Mouse (Mus musculus) right cerebral cortex, postnatal 25 days (tissue): ENCODE results near the gene Ubald1.

Experiments
- DNase-seq: peaks from one replicate; pipeline ENCODE4 v3.0.0; 2022

Ubald1 gene

DNA sequence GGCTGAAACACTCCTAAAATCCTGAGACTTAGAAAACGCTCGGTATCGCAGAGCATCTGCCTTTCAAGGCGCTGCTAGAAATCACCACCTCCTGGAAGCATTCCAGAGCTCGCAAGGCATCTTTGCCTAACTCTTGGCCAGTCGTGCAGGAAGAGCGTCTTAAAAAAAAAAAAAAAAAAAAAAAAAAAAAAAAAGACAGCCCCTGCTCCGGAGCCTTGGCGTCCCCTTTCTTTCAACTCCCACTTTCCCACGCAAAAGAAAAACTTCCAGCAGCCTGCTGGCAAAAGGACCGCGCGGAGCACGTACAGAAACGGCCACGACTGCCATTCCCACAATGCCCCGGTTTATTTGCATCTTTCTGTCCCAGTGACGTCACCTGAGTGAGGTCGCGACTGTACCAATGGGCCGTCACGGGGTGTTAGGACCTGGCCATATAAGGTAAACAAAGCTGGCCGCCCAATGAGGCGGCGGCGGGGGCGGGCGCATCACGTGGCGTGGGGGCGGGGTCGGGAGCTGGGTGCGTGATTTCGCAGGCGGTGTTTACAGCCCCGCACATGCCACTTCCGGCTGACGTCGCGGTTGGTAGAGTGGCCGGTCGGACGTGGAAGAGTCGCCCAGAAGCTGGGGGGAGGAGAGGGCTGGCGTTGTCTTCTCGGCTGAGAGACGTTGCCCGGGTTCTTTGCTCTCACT, at the start of gene Ubald1:
Gene Ubald1, minus strand, starts transcription at position 180 of the 690 bp plus-strand sequence.
- peak; percentile 97 for DNase-seq

DNA sequence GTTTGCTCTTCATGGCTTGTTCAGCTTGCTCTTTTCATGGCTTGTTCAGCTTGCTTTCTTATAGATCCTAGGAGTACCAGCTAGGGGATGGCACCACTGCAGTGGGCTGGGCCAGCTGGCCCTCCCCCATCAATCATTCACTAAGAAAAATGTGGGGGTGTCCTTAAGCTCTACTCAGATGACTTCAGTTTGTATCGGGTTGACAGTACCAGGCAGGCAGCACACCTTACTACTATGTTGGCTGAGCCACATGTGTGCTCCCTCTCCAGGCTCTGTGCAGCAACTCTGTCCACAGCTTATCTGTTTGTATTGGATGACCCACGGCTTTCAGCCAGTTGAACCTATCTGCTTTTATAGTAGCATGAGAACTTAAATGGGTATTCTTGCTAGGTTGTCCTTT, 48.4 kb upstream of the Ubald1 start:
- DNase-seq: no peak

DNA sequence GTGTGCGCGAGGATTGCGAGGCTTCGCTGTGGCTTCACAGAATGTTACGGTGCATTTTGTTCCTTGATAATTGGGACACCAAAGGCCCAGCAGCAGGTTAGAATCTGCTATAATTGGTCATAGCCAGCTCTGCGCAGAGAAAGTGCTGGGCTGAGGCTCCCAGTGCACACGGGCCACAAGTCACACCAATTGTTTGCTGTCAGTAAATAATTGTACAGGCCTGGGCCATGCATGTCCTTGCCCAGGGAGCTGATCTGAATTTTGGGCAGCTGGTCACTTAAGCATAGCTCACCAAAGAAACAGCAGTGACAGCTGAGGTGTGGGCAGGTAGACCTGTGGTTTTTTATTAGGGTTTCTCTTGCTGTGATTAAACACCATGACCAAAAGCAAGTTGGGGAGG, 47.9 kb upstream of the Ubald1 start:
- no peak for DNase-seq

DNA sequence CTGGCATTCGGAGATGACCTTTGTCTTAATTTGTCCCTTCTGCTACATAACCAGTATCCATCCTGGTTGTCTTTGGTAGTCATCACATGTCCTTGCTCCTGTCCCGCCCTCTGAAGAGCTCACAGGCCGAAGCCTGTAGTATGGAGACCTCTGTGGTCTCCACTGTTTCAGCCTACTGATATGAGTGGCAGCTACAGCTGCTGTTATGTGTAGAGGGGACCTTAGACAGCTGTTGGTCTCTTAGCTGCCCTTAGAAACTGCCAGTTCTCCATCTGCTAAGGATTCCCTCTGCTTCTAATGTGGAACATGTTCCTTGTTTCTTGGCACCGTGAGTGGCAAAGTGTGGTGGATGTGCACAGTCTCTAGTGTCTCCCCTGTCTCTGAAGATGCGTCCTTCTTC, 43.9 kb upstream of the Ubald1 start:
- DNase-seq: no peak

DNA sequence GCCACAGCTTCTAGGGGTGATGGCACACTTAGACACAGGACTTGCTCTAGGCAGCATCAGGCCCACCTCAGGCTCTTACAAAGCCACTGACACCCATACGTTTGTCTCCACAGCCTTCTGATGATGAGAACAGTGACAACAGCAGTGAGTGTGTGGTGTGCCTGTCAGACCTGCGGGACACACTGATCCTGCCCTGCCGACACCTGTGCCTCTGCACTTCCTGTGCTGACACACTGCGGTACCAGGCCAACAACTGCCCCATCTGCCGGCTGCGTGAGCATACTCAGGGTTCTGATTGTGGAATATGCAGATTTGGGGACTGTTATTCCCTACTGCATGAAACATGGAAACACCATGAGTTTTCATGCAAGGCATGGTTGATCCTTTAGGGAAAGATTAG, 42.4 kb upstream of the Ubald1 start:
- no peak for DNase-seq

DNA sequence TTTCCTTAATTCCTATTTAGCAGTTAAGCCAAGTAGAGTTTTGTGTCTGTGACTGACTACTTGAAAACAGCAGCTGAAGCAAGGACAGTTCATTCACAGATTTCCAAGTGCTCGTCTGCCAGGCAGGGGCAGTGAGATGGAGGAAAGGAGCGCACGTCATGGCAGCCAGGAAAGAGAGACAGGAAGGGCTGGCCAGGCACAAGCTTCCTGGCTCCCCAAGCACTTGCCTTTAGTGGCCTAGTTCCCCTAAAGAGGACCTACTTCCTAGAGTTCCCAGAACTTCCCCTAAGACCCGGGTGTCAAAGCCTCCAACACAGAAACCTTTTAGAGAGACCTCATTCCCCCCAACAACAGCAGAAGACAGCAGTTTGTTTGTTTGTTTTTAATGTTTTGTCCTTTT, 40.4 kb upstream of the Ubald1 start:
- DNase-seq: no peak

DNA sequence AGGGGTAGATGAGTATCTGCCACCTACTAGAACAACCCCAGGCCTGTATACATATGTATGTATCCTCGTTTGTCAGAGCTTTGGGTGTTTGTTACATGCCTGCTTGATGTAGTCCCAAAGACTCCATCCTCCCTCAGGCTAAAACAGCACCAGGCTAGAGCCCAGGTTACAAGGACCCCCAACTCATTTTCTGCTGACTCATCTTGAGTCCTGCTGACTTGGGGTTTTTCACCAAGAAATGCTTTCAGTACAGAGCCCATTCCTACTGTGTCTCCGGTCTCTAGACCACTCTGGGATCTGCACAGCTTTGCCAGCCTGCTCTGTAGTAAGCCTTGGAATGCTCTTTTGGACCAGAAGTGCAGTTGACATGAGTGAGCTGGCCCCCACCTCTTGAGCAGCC, 36.5 kb upstream of the Ubald1 start:
- no peak for DNase-seq

DNA sequence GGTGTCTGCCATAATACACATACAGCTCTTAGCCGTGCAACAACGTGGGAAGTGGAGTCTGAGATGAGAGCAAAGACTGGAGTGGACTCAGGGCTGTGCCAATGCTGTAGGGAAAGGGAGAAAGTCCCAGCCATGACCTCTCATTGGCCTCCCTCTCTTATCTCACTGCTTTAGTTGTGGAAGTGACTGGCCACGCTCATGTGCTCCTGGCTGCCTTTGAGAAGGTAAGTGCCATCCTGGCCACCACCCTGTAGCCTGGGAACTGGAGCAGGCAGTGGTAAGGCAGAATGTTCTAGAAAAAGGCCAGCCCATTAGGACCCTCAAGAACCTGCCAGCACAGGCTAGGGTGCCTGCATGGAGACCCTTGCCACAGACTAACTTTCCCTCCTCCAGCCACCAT, 35.8 kb upstream of the Ubald1 start:
- DNase-seq: no peak

DNA sequence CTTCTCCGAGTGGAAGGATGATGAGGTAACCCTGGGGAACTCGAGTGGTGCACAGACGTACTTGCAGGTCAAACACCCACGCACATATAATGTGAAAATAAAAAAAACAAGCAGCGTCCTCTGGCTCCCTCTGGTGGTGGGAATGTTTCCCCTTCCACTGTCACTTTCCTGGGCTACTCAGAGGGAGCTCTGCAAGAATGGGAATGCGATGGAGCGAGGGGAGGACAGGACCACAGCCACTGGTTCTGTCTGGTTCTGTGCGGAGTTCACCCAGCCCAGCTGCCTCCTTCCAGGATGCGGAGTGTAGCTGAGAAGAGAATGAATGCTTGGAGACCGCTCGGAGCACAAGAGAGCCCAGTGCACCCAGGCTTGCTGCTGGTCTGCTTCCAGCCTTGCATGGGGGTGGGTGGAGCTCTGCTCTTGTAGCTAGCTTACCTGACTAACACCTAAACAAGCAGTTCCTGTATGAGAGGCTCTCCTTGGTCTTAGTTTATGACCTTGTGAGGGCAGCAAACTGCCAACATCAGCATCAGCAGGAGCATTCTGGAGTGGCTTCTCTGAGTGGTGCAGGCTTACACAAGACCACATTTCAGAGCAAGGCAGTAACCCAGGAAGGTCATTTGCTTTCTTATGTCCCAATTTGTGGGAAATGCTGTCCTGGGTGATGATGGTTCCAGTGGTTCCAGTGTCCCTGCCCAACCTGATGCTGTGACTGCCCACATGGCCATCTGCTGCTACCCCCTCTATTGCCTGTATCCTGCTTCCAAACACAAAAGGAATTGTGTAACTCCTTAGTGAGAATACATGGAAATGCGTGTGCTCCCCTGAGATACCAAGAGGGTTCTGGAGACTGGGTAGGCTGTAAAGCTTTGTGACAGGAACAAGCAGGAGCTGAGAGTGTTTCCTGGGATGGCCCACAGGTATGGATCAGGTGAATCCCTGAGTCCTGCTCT, 33.9 kb upstream of the Ubald1 start:
- DNase-seq: peak; percentile 81

DNA sequence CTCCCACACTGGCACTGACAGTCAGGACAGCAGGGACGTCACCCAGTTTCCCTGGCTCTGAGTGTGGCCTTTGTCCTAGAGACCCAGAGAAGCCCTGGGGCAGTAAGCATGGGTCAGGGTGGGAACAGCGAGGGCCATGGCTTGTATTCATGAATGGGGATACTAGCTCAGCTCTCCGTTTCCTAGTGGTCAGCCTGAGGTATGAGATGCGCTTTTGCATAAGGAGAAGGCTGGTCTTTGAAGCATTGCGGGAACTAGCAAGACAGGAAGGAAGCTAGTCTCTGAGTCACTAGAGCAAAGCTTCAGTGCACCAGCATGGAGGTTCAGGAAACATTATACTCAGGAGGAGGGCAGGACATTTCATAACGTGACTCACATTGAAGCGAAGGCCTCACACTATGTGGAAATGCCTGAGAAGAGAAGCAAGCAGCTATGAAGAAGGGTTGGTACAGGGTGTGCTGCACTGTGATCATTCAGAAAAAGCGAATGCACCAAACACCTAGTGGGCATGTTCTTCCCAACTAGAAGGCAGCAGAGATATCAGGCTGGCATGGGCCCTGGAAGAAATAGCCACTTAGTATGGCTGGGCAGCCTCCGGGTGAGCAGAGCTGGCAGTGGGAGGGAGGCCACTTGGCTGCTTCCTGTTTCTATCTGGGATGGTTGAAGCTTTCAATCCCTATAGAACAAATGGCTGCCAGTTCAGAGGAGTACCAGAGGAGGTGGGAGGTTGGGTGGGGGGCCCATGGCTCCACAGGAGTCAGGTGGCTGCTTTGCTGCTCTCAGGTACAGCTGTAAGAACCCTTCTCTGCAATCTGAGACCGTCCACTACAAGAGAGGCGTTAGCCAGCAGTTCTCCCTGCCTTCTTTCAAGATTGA, 33.0 kb upstream of the Ubald1 start:
- no peak for DNase-seq

DNA sequence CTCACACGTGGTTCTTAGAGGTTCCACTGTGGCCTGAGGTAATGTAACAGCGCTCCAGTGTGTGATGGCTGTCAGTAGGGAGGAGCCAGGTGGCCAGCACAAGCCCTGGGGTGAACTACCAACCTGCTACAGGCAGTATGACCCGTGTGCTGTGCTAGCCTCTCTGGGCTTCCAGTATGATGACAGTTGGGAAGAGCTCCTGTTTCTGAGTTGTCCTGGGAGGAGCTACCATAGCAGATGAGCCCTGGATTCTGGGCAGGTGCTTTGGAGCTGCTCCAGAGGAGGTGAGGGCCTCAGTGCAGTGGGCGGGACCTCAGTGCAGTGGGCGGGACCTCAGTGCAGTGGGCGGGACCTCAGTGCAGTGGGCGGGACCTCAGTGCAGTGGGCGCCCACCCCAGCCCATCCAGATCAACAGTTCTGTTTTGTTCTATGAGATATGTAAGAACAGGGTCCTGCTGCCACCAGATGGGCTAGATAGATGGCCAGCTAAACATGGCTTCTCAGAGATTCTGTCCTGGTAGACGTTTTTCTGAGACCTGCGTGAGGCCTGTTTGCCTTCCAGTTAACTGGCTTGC, 32.0 kb upstream of the Ubald1 start:
- DNase-seq: no peak

DNA sequence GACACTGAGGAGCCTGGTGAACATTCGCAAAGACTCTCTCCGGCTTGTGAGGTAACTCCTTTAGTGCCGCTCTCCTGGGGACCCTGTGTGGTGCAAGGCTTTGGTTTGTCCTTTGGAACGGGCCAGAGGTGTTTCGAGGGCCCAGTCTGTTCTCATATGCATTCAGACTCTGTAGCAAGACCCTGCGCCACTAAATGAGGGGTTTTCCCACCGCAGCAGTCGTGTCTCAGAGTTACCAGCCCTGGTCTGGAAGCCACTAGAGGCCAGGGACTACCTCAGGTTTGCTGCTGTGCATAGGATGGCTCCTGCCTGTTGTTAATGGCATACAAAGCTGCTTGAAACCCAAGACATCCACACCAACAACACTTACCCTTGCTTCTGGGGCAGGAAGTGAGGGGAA, 30.6 kb upstream of the Ubald1 start:
- DNase-seq: no peak

DNA sequence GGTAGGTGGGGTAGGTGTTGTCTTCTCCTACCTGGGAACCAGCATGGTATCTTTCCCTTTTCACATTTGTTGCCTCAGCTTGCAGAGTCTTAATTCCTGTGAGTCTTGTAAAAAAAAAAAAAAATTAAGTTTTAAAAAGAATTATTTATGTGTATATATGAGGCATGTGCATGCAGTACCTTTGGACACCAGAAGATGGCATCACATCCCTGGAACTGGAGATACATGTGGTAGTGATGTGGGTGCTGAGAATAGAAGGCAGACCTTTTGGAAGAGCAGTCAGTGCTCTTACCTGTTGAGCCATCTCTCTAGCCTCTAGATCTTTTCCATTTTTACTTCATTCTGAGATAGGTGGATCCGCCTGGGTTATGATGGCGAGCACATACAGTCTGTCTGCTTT, 29.6 kb upstream of the Ubald1 start:
- DNase-seq: no peak

DNA sequence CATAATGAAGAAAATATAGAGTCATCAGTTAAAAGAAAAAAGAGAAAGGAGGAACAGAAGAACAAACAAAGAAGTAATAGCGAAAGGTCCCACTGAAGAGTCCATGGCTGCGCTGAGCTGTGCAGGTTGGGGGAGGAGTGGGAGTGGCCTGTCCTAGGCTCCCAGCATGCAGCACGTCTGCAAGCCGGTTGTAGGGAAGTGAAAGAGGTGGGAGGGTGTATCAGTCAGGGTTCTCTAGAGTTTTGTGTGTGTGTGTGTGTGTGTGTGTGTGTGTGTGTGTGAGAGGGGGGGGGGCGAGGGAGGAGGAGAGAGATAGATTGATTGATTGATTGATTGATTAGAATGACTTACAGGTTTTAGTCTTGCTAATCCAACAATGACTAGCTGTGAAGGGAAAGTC, 27.9 kb upstream of the Ubald1 start:
- DNase-seq: no peak

DNA sequence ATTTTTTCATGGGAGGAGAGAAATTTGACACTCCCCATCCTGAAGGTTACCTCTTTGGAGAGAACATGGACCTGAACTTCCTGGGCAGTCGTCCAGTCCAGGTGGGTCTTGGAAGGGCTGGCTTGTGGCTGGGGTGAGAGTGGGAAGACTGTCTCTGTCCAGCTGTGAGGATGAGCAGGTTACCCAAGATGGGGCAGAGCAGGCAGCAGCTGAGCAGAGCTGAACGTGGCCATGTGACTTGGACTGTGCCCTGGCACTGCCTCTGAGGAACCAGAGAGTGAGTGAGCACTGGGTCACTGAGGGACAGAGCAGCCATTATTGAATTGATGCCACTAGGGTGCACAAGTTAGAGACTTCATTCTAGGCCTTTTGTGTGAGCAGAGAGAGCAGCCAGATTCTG, 27.3 kb upstream of the Ubald1 start:
- DNase-seq: no peak

DNA sequence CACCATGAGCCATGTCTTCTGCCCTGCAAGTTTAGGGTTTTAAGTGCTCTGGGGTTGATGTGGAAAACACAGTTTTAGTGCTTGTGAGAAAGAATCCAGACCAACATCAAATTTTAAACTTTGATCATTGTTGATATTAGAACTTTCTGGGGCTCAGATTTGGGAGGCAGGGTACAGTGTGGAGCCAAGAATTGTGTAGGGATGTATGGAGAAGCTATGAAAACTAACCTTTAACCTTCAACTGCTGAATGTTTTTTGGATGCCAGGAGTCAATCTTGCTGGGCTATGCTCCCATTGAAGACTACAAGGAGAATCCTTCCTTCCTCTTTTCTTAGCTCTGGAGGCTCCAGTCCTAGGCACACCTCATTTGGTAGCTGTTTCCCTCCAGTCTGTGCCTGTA, 26.4 kb upstream of the Ubald1 start:
- DNase-seq: no peak

DNA sequence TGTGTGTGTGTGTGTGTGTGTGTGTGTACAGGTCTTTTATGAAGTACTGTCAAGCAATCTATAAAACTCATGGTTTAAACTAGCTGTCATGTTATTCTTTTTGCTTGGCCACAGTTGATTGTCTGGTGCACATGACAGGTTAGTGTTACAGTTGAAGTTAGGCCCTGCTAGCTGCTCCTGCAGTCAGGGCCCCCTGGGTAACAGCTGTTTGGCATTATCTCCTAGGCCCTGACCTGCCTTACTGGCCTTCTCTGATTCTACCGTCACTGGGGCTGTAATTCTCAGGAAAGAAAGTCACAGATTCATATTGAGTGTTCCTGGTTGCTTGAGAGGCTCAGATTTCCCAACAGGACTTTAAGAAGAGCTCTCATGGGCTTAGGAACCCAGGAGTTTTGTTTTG, 25.5 kb upstream of the Ubald1 start:
- DNase-seq: no peak

DNA sequence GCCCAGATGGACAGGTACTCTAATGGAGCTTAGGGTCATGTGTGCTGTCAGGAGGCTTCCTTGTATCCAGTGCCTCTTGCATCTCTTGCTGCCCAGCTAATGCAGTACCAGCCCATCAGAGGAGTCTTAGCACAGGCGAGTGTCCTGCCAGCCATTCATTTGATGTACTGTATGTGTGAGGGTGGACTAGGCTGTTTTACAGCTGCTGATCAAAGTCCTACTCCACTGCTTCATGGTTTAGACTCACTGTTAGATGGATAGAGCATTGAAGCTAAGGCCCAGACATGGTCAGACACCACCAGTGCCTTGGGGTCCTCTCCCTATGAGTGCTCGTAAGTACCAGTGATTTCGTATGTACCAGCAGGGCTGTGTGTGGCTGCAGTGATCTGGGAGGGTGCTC, 24.8 kb upstream of the Ubald1 start:
- no peak for DNase-seq

DNA sequence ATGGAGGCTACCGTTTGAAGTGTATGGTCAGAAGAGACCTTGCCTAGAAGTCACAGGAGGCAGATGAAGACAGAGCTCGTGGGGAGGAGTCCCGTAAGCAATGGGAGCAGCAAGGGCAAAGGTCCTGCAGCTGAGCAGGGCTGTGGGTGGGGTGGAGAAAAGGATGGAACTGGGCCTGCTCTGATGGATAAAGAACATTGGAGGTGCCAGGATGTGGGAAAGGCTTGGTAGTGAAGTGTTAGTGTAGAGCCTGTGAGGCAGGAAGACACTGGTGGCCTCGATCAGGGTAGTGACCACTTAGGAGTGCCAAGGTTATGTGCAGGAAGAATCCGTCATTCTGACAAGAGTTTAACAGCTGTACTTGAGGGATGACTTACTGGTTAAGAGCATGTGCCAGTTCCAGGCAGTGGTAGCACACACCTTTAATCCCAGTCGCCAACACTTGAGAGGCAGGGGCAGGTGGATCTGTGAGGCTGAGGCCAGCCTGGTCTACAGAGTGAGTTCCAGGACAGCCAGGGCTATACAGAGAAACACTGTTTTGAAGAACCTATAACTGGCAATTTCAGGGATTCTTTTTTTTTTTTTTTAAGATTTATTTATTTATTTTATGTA, 23.5 kb upstream of the Ubald1 start:
- no peak for DNase-seq

DNA sequence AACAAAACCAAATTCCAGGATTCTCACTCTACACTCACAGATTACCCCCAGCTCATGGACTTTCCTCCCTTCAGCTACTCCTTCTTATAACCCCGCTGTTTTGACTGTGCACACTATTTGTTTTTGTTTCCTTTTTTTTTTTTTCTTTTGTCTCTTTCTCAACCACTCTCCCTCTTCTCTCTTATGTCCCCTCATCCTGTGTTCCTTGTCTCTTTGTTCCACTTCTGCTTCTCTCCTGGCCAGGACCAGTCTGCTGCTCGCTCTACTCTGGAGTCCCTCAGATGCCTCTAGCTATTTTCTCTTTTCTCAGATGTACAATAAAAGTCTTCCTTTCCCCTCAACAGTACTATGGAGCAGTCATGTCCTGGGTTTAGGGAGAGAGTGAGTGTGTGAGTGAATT, 22.3 kb upstream of the Ubald1 start:
- DNase-seq: no peak

DNA sequence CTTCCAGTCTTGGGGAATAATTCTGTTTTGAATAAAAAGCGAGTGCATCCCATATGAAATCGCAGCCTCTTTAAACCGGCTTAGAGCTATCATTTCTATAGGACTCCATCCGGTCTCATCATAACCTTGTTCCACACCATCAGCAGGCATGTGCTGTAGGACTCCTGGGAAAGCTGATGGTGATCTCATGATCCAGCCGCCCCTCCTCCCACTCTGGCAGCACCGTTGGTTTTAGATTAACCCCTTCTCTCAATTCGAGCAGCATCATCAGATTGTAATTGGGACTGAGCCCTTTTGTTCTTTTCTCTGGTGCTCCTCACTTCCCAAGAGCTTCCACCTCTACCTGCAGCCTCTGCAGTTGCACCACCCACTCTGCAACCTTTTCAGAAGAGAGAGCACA, 21.1 kb upstream of the Ubald1 start:
- no peak for DNase-seq

DNA sequence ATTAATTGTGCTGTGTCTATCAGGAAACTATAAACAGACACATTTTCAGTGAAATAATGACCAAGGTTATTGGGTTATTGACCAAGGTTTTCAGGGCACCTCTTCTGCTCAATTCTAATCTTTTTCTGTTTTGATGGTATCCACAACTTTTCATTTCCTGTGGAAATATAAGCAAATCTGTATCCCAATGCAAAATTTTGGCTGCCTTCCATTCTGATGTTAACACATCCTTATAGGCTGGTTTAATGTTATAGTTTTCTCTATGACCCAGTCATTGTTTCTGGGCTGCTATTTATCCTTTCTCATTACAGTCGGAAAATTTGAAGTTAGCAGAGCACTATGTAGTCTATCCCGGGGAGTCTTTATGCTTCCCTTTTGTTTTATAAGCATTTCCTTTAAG, 19.6 kb upstream of the Ubald1 start:
- no peak for DNase-seq

DNA sequence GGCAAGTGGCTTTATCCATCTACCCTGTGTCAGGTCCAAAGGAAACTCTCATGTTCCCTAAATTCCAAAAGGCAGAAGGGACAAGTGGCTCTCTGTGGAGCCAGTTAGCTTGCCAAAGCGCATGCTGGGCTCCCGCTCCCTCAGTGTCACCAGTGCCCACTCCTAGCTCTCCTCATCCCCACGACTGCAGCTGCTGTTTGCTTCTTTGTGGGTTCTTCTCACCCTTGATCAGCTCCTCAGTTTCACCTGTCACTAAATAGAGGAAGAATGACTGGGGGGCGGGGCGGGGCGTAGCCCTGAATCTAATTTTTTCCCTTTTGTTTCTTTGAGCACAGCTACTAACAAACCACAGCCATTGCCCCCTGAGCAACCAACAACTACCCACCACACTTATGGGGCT, 18.8 kb upstream of the Ubald1 start:
- no peak for DNase-seq
